Mouse (Mus musculus) forebrain, embryonic 13.5 days (tissue): ENCODE data around the gene Zbed4. TPM values are rescaled to one million over a fixed set of nuclear protein-coding genes. Genes with fewer than 3 reads are reported as not detected.
"Not testable (repeated sequence)": the region's sequence is repeated elsewhere in the genome, so short reads cannot be mapped to it uniquely, and the experiment has no call there.

Source experiments
- ATAC-seq: fragments of 200-750 bp; cut with Nextera tagmentation; 2 replicates; pipeline ENCODE4 v1.8.0; 2017
- H3K27ac ChIP-seq: fragments of 300-500 bp; sonication (generic); 2 replicates; pipeline ENCODE4 v1.5.1; 2015; ENCODE audit warnings: inconsistent platforms, mild to moderate bottlenecking, moderate library complexity
- H3K27me3 ChIP-seq: fragments of 300-500 bp; sonication (generic); 2 replicates; pipeline ENCODE4 v1.6.1; 2015; ENCODE audit warnings: mild to moderate bottlenecking, inconsistent platforms
- H3K36me3 ChIP-seq: fragments of 300-500 bp; sonication (generic); 2 replicates; pipeline ENCODE4 v1.6.1; 2015; ENCODE audit warnings: mild to moderate bottlenecking, inconsistent platforms; ENCODE audit not compliant: poor library complexity, severe bottlenecking
- H3K4me1 ChIP-seq: fragments of 300-500 bp; sonication (generic); 2 replicates; pipeline ENCODE4 v1.6.1; 2015; ENCODE audit warnings: inconsistent platforms
- H3K4me2 ChIP-seq: fragments of 300-500 bp; sonication (generic); 2 replicates; pipeline ENCODE4 v1.6.1; 2015; ENCODE audit warnings: inconsistent platforms, mild to moderate bottlenecking, moderate library complexity
- H3K4me3 ChIP-seq: fragments of 300-500 bp; sonication (generic); 2 replicates; pipeline ENCODE4 v1.5.1; 2015; ENCODE audit warnings: mild to moderate bottlenecking, inconsistent platforms
- H3K9ac ChIP-seq: fragments of 300-500 bp; sonication (generic); 2 replicates; pipeline ENCODE4 v1.6.1; 2015; ENCODE audit warnings: mild to moderate bottlenecking, inconsistent platforms
- H3K9me3 ChIP-seq: fragments of 300-500 bp; sonication (generic); replicated peaks from 2 replicates; pipeline ENCODE4 v1.6.1; 2016; ENCODE audit warnings: inconsistent platforms
- WGBS: fragments of 180-500 bp; shearing (Covaris S2); methylation state at CpG from one replicate; pipeline ENCODE4 v1.1.7; 2015; 5-methylcytosine and 5-hydroxymethylcytosine counted together
- polyA plus RNA-seq: library from polyadenylated mRNA; unstranded; fragments of >200 nt; fragmentation: Nextera tagmentation; extraction: Ambion mirVana; gene quantifications from 2 replicates; pipeline ENCODE4 v1.2.1, GENCODE M21; 2015

Gene Zbed4
- polyA plus RNA-seq, 1 experiment from 2014 or later: 29.1 TPM

- no peak overlapping the region for H3K27ac ChIP-seq
- H3K4me2 ChIP-seq: no peak overlapping the region
- no peak overlapping the region for H3K4me3 ChIP-seq
- H3K9me3 ChIP-seq: no peaks in the 10 kb centered on the region
- ATAC-seq: no peak
- 94% methylated on average over 6 of the region's 6 CpGs for WGBS
- H3K36me3 ChIP-seq: peaks cover 82% of the 10 kb centered on the region
- H3K4me1 ChIP-seq: peaks cover 9% of the 10 kb centered on the region; the same call in 1 of the 2 replicates
- no peak overlapping the region for H3K9ac ChIP-seq
- no peaks in the 10 kb centered on the region for H3K27me3 ChIP-seq
These were observed 28.3 kb upstream of the Zbed4 start for GRCm38 (mm10) chr15:88723205-88723604.

- H3K36me3 ChIP-seq: peaks cover 83% of the 10 kb centered on the region
- peaks cover 5% of the 10 kb centered on the region; the same call in 1 of the 2 replicates for H3K4me1 ChIP-seq
- ATAC-seq: peak; percentile 19; the same call in 1 of the 2 replicates
- H3K9me3 ChIP-seq: no peaks in the 10 kb centered on the region
- H3K4me3 ChIP-seq: no peak overlapping the region
- H3K27me3 ChIP-seq: no peaks in the 10 kb centered on the region
- 82% methylated on average over 7 of the region's 7 CpGs for WGBS
- H3K4me2 ChIP-seq: no peak overlapping the region
- H3K27ac ChIP-seq: no peak overlapping the region
- no peak overlapping the region for H3K9ac ChIP-seq
These were observed 27.1 kb upstream of the Zbed4 start for GRCm38 (mm10) chr15:88724311-88724710.

DNA sequence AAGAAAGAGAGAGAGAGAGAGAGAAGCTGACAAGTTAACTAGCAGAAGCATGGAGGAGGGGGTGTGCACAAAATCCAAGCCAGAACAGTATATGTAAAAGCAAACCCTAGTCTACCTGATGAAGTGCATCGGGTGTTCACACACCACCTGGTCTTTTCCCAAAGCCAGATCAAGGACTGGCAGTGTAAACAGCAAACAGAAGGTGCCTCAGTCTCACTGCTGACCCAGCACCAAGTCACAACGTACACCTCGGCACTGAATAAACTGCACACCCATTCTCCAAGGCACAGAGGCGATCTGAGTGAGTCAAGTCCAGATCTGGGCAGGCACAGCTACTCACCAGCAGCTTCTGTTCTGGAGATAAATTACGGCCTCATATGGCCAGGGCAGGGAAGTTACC is 26.4 kb upstream of the Zbed4 start:
- Histone ChIP-seq H3K9me3 (no peaks in the 10 kb centered on the region), H3K27ac (no peak overlapping the region), H3K27me3 (no peaks in the 10 kb centered on the region), H3K4me1 (peaks cover 5% of the 10 kb centered on the region; the same call in 1 of the 2 replicates), H3K9ac (no peak overlapping the region), H3K36me3 (peaks cover 86% of the 10 kb centered on the region), H3K4me3 (no peak overlapping the region), H3K4me2 (no peak overlapping the region)
- WGBS: 94% methylated on average over 5 of the region's 5 CpGs
- no peak for ATAC-seq

- Histone ChIP-seq H3K27ac (no peak overlapping the region), H3K9me3 (no peaks in the 10 kb centered on the region), H3K4me3 (no peak overlapping the region), H3K4me2 (no peak overlapping the region), H3K27me3 (no peaks in the 10 kb centered on the region), H3K9ac (no peak overlapping the region), H3K4me1 (peaks cover 16% of the 10 kb centered on the region), H3K36me3 (peaks cover 72% of the 10 kb centered on the region)
- ATAC-seq: no peak
- WGBS: 94% methylated on average over 3 of the region's 3 CpGs
These were observed 24.3 kb upstream of the Zbed4 start for GRCm38 (mm10) chr15:88727204-88727603.

DNA sequence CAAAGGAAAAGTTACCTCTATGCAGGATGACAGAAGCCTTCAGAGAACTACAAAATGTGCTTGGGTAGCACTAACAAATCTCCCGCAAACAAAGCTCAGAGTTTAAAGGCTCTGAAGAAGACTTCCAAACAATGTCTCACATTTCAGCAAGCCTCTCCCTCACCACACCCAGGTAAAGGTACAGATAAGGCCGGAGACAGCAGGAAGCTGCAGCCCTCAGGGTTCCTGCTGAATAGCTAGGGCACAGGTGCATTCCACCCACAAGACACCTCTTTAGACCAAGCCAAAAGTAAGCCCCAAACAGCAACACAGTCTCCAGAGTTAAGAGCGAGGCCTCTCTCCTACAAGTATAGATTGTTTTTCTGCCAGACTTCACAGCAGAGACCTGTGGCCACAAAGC is 20.7 kb upstream of the Zbed4 start:
- no peak overlapping the region for H3K27ac ChIP-seq
- no peaks in the 10 kb centered on the region for H3K9me3 ChIP-seq
- ATAC-seq: no peak
- no peak overlapping the region for H3K4me2 ChIP-seq
- H3K4me3 ChIP-seq: no peak overlapping the region
- no peak overlapping the region for H3K9ac ChIP-seq
- 82% methylated on average over 3 of the region's 3 CpGs for WGBS
- peaks cover 28% of the 10 kb centered on the region for H3K4me1 ChIP-seq
- no peaks in the 10 kb centered on the region for H3K27me3 ChIP-seq
- H3K36me3 ChIP-seq: peaks cover 38% of the 10 kb centered on the region

- WGBS: 26% methylated on average over 15 of the region's 15 CpGs
These were observed 18.9 kb upstream of the Zbed4 start for GRCm38 (mm10) chr15:88732405-88733020.

DNA sequence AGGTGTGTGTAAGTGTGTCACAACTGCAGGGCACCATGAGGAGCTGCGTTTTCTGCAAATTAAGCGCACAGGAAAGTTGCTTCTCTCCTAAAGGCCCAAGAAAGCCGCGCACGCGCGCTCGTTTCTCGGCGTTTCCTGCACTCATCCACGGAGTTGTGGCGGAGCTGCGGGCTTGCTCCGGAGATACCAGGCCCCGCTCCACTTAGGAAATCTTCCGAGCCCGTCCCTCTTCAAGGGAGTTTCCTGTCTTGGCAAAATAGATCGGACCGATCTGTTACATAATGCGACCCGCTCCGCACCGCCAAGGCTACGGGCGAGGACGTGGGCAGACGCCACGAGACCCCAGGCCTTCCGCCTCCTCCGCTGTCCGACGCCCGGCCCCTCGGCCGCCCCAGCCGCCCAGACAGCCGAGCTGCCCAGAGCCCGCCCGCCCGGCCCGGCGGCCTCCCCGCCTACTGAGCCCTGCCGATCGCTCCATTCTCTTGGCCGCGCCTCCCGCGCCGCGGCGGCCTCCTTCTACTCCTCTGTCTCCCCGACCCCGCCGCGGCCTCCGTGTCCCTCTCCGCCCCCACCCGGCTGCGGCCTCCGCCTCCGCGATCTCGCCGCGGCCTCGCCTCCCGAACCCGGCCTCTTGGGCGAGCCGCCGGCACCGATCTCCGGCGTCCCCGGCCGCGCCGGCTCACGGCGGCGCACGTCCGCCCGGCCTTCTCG is 18.3 kb upstream of the Zbed4 start:
- H3K27ac ChIP-seq: peak overlapping the region; percentile 89
- WGBS: under 1% methylated on average over 64 of the region's 86 CpGs
- no peaks in the 10 kb centered on the region for H3K27me3 ChIP-seq
- peak overlapping the region; percentile 99 for H3K9ac ChIP-seq
- peak; percentile 61 for ATAC-seq
- peak overlapping the region; percentile 100 for H3K4me3 ChIP-seq
- peaks cover 28% of the 10 kb centered on the region for H3K4me1 ChIP-seq
- peak overlapping the region; percentile 91 for H3K4me2 ChIP-seq
- peaks cover 23% of the 10 kb centered on the region for H3K36me3 ChIP-seq
- no peaks in the 10 kb centered on the region for H3K9me3 ChIP-seq

More at GRCm38 (mm10) chr15:88732405-88733020, 18.9 kb upstream of the Zbed4 start:
- Histone ChIP-seq H3K9me3 (no peaks in the 10 kb centered on the region), H3K27me3 (no peaks in the 10 kb centered on the region), H3K27ac (no peak overlapping the region), H3K9ac (peak overlapping the region; percentile 99), H3K36me3 (peaks cover 27% of the 10 kb centered on the region), H3K4me3 (peak overlapping the region; percentile 100), H3K4me1 (peaks cover 28% of the 10 kb centered on the region), H3K4me2 (peak overlapping the region; percentile 91)
- ATAC-seq: no peak

- Histone ChIP-seq H3K4me2 (peak within 1 kb of the TSS; percentile 91), H3K4me1 (peaks cover 28% of the 10 kb centered on the region), H3K27ac (peak within 1 kb of the TSS; percentile 89), H3K9ac (peak within 1 kb of the TSS; percentile 99), H3K36me3 (peaks cover 15% of the 10 kb centered on the region), H3K9me3 (no peaks in the 10 kb centered on the region), H3K4me3 (peak within 1 kb of the TSS; percentile 100), H3K27me3 (no peaks in the 10 kb centered on the region)
- under 1% methylated on average over 49 of the region's 103 CpGs for whole genome bisulfite sequencing
- peak; percentile 87 for ATAC-seq
These were observed 17.5 kb upstream of the Zbed4 start, which contains the start of gene Brd1 for GRCm38 (mm10) chr15:88733834-88734571. Gene Brd1, minus strand, starts transcription at chr15:88734233.

DNA sequence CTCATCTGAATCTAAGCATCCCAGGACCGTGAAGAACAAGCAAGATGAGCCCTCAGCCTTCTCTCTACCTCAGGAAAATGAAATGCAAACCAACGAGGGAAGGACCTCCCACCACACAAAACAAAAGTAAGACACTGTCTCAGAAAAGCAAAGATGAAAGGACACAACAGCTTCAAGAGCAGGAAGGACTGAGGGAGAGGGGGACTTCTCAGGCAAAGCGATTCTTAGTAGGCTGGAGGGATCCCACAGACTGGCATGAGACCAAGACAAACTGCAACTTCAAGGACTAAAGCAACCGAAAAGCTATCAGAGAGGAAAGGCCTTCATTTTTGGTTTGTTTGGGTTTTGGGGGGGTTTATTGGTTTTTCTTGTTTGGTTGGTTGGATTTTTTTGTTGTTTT is 15.3 kb upstream of the Zbed4 start:
- H3K27ac ChIP-seq: no peak overlapping the region
- no peaks in the 10 kb centered on the region for H3K36me3 ChIP-seq
- 70% methylated on average over 4 of the region's 4 CpGs for WGBS
- H3K4me1 ChIP-seq: peaks cover 37% of the 10 kb centered on the region
- ATAC-seq: no peak
- H3K27me3 ChIP-seq: 0 out of 2 replicates have a peak, but pooled peaks cover under 1% of the 10 kb centered on the region
- H3K9me3 ChIP-seq: no peaks in the 10 kb centered on the region
- H3K4me2 ChIP-seq: no peak overlapping the region
- H3K4me3 ChIP-seq: no peak overlapping the region
- no peak overlapping the region for H3K9ac ChIP-seq

GRCm38 (mm10) chr15:88738466-88738865 is 13.0 kb upstream of the Zbed4 start:
- Histone ChIP-seq H3K27me3 (0 out of 2 replicates have a peak, but pooled peaks cover 2% of the 10 kb centered on the region), H3K4me3 (no peak overlapping the region), H3K4me1 (peaks cover 24% of the 10 kb centered on the region), H3K27ac (no peak overlapping the region), H3K9me3 (no peaks in the 10 kb centered on the region), H3K9ac (no peak overlapping the region), H3K36me3 (no peaks in the 10 kb centered on the region), H3K4me2 (no peak overlapping the region)
- no peak for ATAC-seq
- WGBS: 52% methylated on average over 2 of the region's 2 CpGs

DNA sequence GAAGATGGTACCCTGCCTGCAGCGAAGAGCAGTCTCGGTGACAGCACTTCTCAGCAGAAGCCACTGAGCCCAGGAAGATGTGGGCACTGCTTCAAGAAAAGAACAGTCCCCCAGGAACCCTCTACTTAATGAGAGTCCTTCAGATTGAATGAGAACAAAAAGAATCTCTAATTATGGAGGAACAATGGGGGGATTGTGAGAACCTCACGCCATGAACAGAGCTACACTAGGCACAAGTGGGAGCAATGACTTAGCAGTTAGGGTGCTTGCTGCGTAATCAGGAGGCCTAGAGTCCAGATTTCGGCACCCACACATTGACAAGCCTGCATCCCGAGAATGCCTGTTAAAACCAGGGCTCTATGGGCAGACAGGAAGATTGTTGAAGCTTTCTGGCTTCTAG is 10.1 kb upstream of the Zbed4 start:
- Histone ChIP-seq H3K9ac (no peak overlapping the region), H3K4me1 (peaks cover 19% of the 10 kb centered on the region), H3K36me3 (no peaks in the 10 kb centered on the region), H3K4me3 (no peak overlapping the region), H3K4me2 (no peak overlapping the region), H3K27ac (no peak overlapping the region), H3K27me3 (0 out of 2 replicates have a peak, but pooled peaks cover 2% of the 10 kb centered on the region), H3K9me3 (no peaks in the 10 kb centered on the region)
- 20% methylated on average over 6 of the region's 6 CpGs for WGBS
- no peak for ATAC-seq

- 93% methylated on average over 5 of the region's 5 CpGs for WGBS
These were observed 8.1 kb upstream of the Zbed4 start for GRCm38 (mm10) chr15:88743371-88743770.

More at GRCm38 (mm10) chr15:88743371-88743770, 8.1 kb upstream of the Zbed4 start:
- not testable (repeated sequence) for H3K27ac ChIP-seq, H3K9ac ChIP-seq, H3K4me3 ChIP-seq, H3K9me3 ChIP-seq, H3K4me2 ChIP-seq, H3K27me3 ChIP-seq, ATAC-seq, H3K36me3 ChIP-seq
- H3K4me1 ChIP-seq: peaks cover 19% of the 10 kb centered on the region
